Mouse (Mus musculus) right cerebral cortex, postnatal 10 days (tissue): ENCODE data around the gene Acox1.
A peak's percentile ranks its signal among the peaks of the same experiment; 100 is the strongest.

Experiments used
- DNase-seq, 2 experiments: peaks; one replicate each; pipeline ENCODE4 v3.0.0; 2021; ENCODE audit warnings: low spot score in 2 of 2

Acox1 gene

DNA sequence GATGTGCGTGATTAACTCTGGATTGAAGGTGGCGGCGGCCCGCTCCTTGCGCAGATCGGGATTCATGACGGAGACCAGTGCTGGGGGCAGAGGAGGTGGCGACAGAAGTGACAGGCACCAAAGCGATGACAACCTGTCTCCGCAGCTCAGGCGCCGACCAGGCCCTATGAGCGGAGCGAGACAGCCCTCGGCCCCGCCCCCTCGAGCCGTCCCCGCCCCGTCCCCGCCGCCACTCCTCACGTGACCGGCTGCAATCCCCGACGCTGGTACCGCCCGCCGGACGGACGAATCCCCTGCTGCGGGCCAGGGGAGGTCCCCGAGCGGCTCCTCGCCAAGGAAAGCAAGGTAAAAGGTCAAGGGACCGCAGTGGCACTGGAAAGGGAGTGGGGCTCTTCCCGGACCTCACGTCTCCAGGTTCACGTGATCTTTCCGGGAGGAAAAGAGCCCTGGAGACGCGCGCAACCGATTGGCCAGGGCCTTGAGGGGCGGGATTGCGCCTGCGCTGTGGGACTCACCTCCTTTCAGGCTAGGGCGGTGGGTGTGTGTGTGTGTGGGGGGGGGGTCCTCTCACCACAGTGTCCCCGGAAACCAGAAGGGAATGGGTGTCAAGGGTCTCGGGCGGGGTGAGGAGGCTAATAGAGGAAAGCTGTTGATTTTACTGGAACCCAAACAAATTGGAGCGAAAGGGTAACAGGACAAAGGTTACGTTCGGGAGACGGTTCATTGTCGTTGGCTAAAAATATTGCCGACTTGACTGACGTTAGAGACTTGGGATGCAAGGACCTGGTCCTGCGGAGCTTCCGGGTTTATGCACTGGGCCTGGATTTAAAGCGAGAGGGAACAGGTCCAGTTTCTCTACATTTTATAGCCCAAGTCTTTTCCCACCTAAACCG is at the start of gene Acox1, which contains the start of gene Ten1:
Gene Acox1, minus strand, starts transcription at position 407 of the 893 bp plus-strand sequence.
Gene Ten1, plus strand, starts transcription at position 217 of the 893 bp plus-strand sequence.
- DNase-seq = peak; percentile 97 to 98

GRCm38 (mm10) chr11:116247502-116248222 is 48.8 kb upstream of the Acox1 start:
- DNase-seq = no peak

GRCm38 (mm10) chr11:116245616-116246015 is 46.8 kb upstream of the Acox1 start:
- DNase-seq = no peak

GRCm38 (mm10) chr11:116244580-116244979 is 45.7 kb upstream of the Acox1 start:
- DNase-seq = no peak

DNA sequence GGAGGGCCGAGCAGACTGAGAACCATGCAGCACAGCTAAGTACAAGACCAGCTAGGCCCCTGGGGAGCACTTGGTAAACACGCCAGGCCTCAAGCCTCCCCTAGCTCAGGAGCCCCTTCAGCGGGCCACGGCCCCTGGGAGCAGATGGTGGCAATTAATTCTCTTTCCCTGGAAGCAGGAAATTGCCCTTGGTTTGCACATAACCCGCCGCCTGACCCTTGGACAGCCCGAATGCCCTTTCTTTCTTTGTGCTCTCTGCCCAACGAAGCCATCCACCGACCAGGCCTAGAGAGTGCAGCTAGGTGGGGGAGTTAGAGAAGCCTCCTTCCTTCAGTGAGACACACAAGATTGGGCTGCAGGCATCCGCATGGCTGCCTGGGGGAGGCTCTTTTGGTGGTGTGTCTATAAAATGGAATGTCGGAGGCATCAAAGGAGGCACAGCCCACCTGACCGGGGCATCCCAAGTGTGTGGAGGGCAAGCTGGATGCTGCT is 42.9 kb upstream of the Acox1 start:
- no peak for DNase-seq

DNA sequence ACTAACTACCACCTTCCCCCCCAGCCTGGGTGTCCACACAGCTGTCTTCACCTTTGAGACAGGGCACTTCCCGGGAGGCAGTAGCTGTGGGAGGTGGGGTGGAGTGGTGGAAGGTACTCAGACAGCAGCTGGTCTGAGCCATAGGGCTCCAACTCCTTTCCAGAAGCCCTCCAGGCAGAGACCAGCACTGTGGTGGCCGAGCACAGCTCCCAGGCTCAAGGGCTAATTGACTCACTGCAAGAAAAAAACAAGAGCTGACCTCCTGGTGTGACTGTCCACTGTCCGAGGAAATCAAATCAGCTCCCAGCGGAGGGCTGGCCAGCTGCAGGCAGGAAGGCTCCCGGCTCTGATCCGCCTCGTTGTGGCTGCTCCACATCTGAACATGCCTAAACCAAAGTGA is 41.0 kb upstream of the Acox1 start:
- DNase-seq = no peak

GRCm38 (mm10) chr11:116237742-116238395 is 39.0 kb upstream of the Acox1 start, which contains the start of gene Evpl:
TSS of gene Evpl (minus strand) at chr11:116238077.
- DNase-seq = no peak

DNA sequence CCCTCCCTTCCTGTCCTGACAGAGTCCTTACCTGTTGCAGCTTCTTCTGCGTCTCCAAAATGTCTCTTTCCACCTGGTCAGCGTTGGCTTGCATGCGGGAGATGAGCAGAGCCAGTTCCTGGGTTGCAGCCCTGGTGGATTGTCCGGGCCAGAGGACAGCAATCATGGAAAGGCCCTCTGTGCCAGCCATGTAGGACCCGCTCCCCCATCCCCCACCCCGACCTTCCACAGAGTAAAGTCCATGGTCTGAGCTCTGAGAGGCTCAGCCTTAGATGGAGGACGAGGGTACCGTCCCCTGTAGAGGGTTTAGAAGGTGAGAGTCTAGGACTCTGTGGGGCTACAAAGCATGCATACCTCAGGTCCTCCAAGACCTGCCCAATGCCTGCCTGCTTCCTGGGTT is 36.1 kb upstream of the Acox1 start:
- no peak for DNase-seq

DNA sequence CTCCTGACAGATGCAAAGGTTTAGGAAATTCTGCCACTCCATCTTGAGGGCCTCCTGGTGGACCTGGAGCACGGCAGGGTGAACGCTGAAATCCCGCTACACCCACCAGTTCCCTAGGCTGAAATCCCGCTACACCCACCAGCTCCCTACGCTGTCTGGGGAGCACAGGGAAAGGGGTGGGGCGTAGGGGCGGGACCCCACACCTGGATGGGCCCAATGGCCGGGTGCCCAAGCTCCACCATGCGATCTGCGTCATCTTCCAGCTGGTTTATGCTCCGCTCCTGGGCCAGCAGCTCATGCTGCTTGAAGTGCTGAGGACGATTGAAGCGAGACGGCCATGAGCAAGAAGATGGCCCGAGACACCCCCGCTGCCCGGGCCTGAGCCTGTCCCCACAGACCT is 33.6 kb upstream of the Acox1 start:
- DNase-seq = no peak

- no peak for DNase-seq
Observed at GRCm38 (mm10) chr11:116228699-116229098, 29.9 kb upstream of the Acox1 start.

DNA sequence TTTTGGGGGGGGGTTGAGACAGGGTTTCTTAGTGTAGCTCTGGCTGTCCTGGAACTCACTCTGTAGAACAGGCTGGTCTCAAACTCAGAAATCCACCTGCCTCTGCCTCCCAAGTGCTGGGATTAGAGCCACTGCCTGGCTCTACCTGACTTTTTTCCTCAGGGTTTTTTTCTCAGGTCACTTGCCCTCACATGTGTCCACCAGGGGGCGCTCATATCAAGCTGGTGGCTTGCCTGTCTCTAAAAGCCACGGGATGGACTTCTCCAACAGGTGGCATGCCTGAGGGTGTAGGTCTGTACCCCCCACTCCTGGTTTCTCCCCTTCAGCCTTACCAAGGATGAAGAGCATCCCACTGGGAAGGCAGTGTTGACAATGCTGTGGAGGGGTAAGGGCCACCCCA is 27.6 kb upstream of the Acox1 start:
- DNase-seq = peak; percentile 48 to 71

- DNase-seq = no peak
Observed at GRCm38 (mm10) chr11:116222740-116223059, 23.9 kb upstream of the Acox1 start.

DNA sequence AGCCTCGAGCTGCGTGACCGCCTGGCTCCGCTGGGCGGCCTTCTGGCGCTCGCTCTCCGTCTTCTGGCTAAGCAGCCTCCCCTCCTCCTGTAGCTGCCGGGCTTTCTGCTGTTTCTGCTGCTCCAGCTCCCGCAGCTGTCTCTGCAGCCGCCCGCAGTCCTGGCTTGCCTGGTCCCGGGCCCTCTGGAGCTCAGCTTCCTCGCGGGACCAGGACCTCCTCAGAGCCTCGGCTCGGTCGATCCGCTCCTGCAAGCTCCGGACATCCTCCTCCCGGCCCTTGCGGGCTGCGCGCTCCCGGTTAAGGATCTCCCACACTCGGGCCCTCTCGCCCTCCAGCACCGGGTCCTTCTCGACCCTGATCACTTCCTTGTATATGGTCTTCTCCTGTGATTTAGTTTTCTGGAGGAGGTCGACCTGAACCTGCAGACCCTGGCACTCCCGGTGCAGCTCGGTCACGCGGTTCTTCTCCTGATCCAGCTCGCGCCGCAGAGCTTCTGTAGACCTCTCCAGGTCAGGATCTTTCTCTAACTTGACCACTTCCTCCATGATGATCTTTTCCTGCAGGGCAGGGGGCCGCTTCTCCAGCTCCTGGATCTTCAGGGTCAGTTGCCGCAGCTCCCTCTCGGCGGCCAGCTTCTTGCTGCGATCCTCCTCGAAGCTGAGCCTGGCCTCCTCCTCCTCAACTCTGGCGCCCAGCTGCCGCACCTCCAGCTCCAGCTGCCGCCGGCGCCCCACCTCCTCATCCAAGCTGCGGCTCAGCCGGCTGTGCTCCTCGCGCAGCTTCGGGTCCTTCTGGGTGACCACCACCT is 23.3 kb upstream of the Acox1 start:
- DNase-seq = no peak

DNA sequence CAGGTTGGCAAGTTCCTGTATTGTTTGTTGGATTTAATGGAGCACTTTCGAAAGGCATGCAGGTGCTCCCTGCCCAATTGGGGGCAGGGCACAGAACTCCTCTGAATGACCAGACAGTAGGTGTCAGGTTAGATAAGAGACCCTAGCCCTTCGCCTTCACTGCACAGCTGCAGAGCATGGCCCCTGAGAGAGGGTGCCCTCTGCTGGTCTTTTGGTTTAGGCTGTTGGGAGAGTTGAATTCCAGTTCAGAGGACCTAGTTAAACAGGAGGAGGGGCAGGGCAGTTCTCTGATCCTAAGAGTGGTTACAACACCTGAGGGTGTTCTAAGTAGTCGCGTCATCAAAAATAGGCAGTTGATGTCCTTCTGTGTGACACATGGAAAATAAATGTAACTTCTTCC is 21.0 kb upstream of the Acox1 start:
- DNase-seq = peak in 1 of 2 experiments; percentile 60

- DNase-seq = peak; percentile 85 to 91
Observed at GRCm38 (mm10) chr11:116218737-116219400, 20.0 kb upstream of the Acox1 start.

DNA sequence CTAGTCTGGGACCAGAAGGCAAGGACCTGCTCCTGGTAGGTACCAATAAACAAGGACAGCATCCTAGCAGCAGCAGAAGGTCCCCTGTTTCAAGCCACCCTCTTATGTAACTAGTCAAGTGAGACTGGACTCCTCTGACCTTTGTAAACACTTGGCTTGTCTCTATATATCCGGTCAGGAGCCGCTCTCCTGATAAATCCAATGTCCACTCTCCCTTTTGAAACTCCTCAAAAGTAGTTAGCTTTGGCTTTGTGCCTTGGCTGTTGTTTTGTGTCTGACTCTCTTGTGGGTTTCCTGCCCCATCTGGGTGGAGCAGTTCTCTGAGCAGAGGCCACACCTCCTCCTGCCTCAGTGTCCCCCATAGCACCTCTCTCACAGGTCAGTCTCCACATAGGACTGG is 19.4 kb upstream of the Acox1 start:
- DNase-seq = no peak

GRCm38 (mm10) chr11:116216549-116216948 is 17.7 kb upstream of the Acox1 start:
- no peak for DNase-seq

GRCm38 (mm10) chr11:116215991-116216390 is 17.1 kb upstream of the Acox1 start:
- DNase-seq = no peak

DNA sequence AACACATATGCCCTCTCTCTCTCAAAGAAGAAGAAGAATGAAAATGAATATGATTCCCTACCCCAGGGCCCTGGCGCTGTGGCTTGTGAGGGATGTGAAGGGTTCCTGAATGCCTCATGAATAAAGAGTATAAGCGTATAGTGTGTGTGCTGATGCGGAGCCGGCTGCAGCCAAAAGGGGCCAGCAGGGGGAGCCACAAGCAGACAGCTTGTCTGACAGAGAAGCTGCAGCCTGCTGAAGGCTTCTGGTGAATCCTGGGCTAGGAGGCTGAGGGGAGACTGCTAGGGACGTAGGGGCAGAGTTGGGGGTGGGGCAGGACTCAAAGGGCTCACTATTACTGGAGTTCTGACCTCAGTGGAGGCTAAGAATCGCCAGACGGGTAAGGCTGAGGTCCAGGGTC is 16.3 kb upstream of the Acox1 start:
- DNase-seq = no peak

GRCm38 (mm10) chr11:116213877-116214510 is 15.1 kb upstream of the Acox1 start:
- DNase-seq = no peak
